Mouse (Mus musculus) spleen, adult 2 months (tissue): ENCODE measurements around the gene Olfr1239. TPM values are rescaled to one million over a fixed set of nuclear protein-coding genes. Genes with fewer than 3 reads are reported as not detected.

Experiments
- DNase-seq, 2 experiments: peaks; one replicate each; pipeline versions ENCODE4 v3.0.0 to v3.0.0-alpha.2; 2012 to 2021; ENCODE audit warnings: low spot score in 2 of 2, low read depth in 1 of 2
- H3K27ac ChIP-seq: fragments of 200-500 bp; 2 replicates; pipeline ENCODE4 v1.5.1; 2012; ENCODE audit warnings: low read length, inconsistent platforms; ENCODE audit not compliant: insufficient read depth
- H3K27me3 ChIP-seq: fragments of 200-500 bp; 2 replicates; pipeline ENCODE4 v1.6.1; 2012; ENCODE audit warnings: mild to moderate bottlenecking, moderate library complexity, low read length, inconsistent platforms; ENCODE audit not compliant: control insufficient read depth, insufficient read depth
- H3K36me3 ChIP-seq: fragments of 200-500 bp; 2 replicates; pipeline ENCODE4 v1.6.1; 2012; ENCODE audit warnings: mild to moderate bottlenecking, low read length, inconsistent platforms; ENCODE audit not compliant: control insufficient read depth, insufficient read depth
- H3K4me1 ChIP-seq: fragments of 200-500 bp; 2 replicates; pipeline ENCODE4 v1.6.1; 2011; ENCODE audit warnings: inconsistent platforms; ENCODE audit not compliant: control insufficient read depth, insufficient read depth, insufficient read length
- H3K4me3 ChIP-seq: fragments of 200-500 bp; 2 replicates; pipeline ENCODE4 v1.5.1; 2011; ENCODE audit warnings: mild to moderate bottlenecking, inconsistent platforms; ENCODE audit not compliant: insufficient read depth, insufficient read length; ENCODE audit errors: extremely low read depth
- CTCF ChIP-seq: fragments of 200-500 bp; IDR thresholded peaks from 2 replicates; pipeline ENCODE4 v1.5.1; 2011; ENCODE audit warnings: mild to moderate bottlenecking, inconsistent platforms; ENCODE audit not compliant: insufficient read depth, insufficient read length, insufficient replicate concordance; ENCODE audit errors: extremely low read depth
- POLR2A ChIP-seq: fragments of 200-500 bp; IDR thresholded peaks from 2 replicates; pipeline ENCODE4 v1.6.1; 2011; ENCODE audit warnings: low read depth, low read length, inconsistent platforms
- WGBS: fragments of 180-500 bp; shearing (Covaris S2); methylation state at CpG from one replicate; pipeline ENCODE4 v1.1.7; 2018; 5-methylcytosine and 5-hydroxymethylcytosine counted together
- polyA plus RNA-seq: library from polyadenylated mRNA; depleted of rRNA; stranded (reverse); fragments of >200 nt; gene quantifications from 2 replicates; pipeline ENCODE4 v1.2.3, GENCODE M21; 2012; rRNA removed

Gene Olfr1239
- not detected in 2 replicates for polyA plus RNA-seq

DNA sequence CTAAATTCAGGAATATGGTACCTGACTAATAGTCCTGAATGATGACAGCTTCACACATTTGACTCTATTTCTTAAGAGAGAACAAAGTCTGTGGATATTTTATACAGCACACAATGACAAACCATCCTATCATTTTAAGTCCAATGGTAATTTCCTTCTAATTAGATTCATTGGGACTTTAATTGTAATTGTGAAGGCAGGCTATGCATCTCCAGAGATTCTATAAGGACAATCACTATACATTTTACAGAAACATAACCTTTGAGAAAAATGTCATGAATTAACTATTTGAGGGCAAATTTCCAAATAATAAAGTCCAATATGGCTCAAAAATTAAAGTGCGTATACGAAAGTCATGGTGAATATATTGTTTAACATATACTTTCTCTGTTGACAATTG, at the start of gene Olfr1239:
TSS of gene Olfr1239 (minus strand) at position 101 of the 400 bp plus-strand sequence.
- H3K36me3 ChIP-seq = no peaks in the 10 kb centered on the region
- 96% methylated on average over 2 of the region's 2 CpGs for WGBS
- H3K27ac ChIP-seq = no peak within 1 kb of the TSS
- H3K4me3 ChIP-seq = no peak within 1 kb of the TSS
- no peak for TF ChIP-seq POLR2A
- no peak for TF ChIP-seq CTCF
- DNase-seq = no peak
- H3K27me3 ChIP-seq = no peaks in the 10 kb centered on the region
- H3K4me1 ChIP-seq = no peaks in the 10 kb centered on the region

- 79% methylated on average over 3 of the region's 3 CpGs for WGBS
- Histone ChIP-seq H3K4me1 (no peaks in the 10 kb centered on the region), H3K4me3 (no peak within 1 kb of the TSS), H3K27me3 (no peaks in the 10 kb centered on the region), H3K36me3 (no peaks in the 10 kb centered on the region), H3K27ac (no peak within 1 kb of the TSS)
- TF ChIP-seq CTCF (no peak), POLR2A (no peak)
- no peak for DNase-seq
These were observed 22.7 kb upstream of the Olfr1239 start, which contains the start of gene Olfr1240 for GRCm38 (mm10) chr2:89442900-89443299. TSS of gene Olfr1240 (minus strand) at chr2:89443000.

- H3K36me3 ChIP-seq = no peaks in the 10 kb centered on the region
- no peak overlapping the region for H3K4me3 ChIP-seq
- H3K27ac ChIP-seq = no peak overlapping the region
- H3K27me3 ChIP-seq = no peaks in the 10 kb centered on the region
- H3K4me1 ChIP-seq = no peaks in the 10 kb centered on the region
- 91% methylated on average over 1 of the region's 1 CpGs for WGBS
- no peak for DNase-seq
- TF ChIP-seq POLR2A (no peak), CTCF (no peak)
These were observed 5.7 kb downstream of the Olfr1239 start for GRCm38 (mm10) chr2:89414557-89414956.

GRCm38 (mm10) chr2:89409576-89409975, 10.6 kb downstream of the Olfr1239 start, which contains the start of gene Olfr1238:
TSS of gene Olfr1238 (minus strand) at chr2:89409676.
- WGBS = 92% methylated on average over 2 of the region's 2 CpGs
- Histone ChIP-seq H3K27ac (no peak within 1 kb of the TSS), H3K4me3 (no peak within 1 kb of the TSS), H3K27me3 (no peaks in the 10 kb centered on the region), H3K36me3 (no peaks in the 10 kb centered on the region), H3K4me1 (no peaks in the 10 kb centered on the region)
- DNase-seq = no peak
- TF ChIP-seq CTCF (no peak), POLR2A (no peak)

GRCm38 (mm10) chr2:89400882-89401281, 19.3 kb downstream of the Olfr1239 start:
- Histone ChIP-seq H3K27ac (no peak overlapping the region), H3K4me1 (no peaks in the 10 kb centered on the region), H3K36me3 (no peaks in the 10 kb centered on the region), H3K4me3 (no peak overlapping the region), H3K27me3 (no peaks in the 10 kb centered on the region)
- WGBS = 81% methylated on average over 1 of the region's 1 CpGs
- no peak for DNase-seq
- no peak for TF ChIP-seq CTCF
- TF ChIP-seq POLR2A = no peak

Other genes with a start within 250 kb of the Olfr1239 start
- not detected in 2 replicates for gene Olfr1225, start 245.7 kb downstream of the Olfr1239 start, polyA plus RNA-seq
- gene Olfr1226, start 220.4 kb downstream of the Olfr1239 start, polyA plus RNA-seq = not detected in 2 replicates
- not detected in 2 replicates for gene Olfr1228, start 166.3 kb downstream of the Olfr1239 start, polyA plus RNA-seq
- gene Olfr1229, start 132.4 kb downstream of the Olfr1239 start, polyA plus RNA-seq = not detected in 2 replicates
- not detected in 2 replicates for gene Olfr1230, start 123.1 kb downstream of the Olfr1239 start, polyA plus RNA-seq
- not detected in 2 replicates for gene Olfr1231, start 113.3 kb downstream of the Olfr1239 start, polyA plus RNA-seq
- not detected in 2 replicates for gene Olfr1232, start 90.7 kb downstream of the Olfr1239 start, polyA plus RNA-seq
- gene Olfr1233, start 78.0 kb downstream of the Olfr1239 start, polyA plus RNA-seq = not detected in 2 replicates
- gene Olfr1234, start 55.5 kb downstream of the Olfr1239 start, polyA plus RNA-seq = not detected in 2 replicates
- gene Olfr1238, start 10.7 kb downstream of the Olfr1239 start, polyA plus RNA-seq = not detected in 2 replicates
- not detected in 2 replicates for gene Olfr1240, start 22.6 kb upstream of the Olfr1239 start, polyA plus RNA-seq
- gene Olfr1241, start 66.7 kb upstream of the Olfr1239 start, polyA plus RNA-seq = not detected in 2 replicates
- gene Olfr1242, start 77.9 kb upstream of the Olfr1239 start, polyA plus RNA-seq = not detected in 2 replicates
- not detected in 2 replicates for gene Olfr1243, start 111.1 kb upstream of the Olfr1239 start, polyA plus RNA-seq
- gene Olfr1245, start 158.0 kb upstream of the Olfr1239 start, polyA plus RNA-seq = not detected in 2 replicates
- gene Olfr1246, start 172.8 kb upstream of the Olfr1239 start, polyA plus RNA-seq = not detected in 2 replicates
- gene Olfr1247, start 193.7 kb upstream of the Olfr1239 start, polyA plus RNA-seq = not detected in 2 replicates
- not detected in 2 replicates for gene Olfr1248, start 197.8 kb upstream of the Olfr1239 start, polyA plus RNA-seq
- not detected in 2 replicates for gene Olfr1249, start 214.6 kb upstream of the Olfr1239 start, polyA plus RNA-seq
- not detected in 2 replicates for gene Olfr1250, start 241.1 kb upstream of the Olfr1239 start, polyA plus RNA-seq